Mouse (Mus musculus) macrophage (primary cell): ENCODE measurements around the gene Bicd2. TPM values are rescaled to one million over a fixed set of nuclear protein-coding genes. Genes with fewer than 3 reads are reported as not detected.
A peak's percentile ranks its signal among the peaks of the same experiment; 100 is the strongest.

ENCODE experiments used
- H3K27ac ChIP-seq: fragments of 350-480 bp; formaldehyde crosslinking; 2 replicates; pipeline ENCODE4 v1.9.0; 2021
- H3K36me3 ChIP-seq: fragments of 350-480 bp; formaldehyde crosslinking; 2 replicates; pipeline ENCODE4 v1.9.0; 2021; ENCODE audit errors: inconsistent target
- H3K4me3 ChIP-seq: fragments of 350-480 bp; formaldehyde crosslinking; 2 replicates; pipeline ENCODE4 v1.9.0; 2021; ENCODE audit errors: inconsistent target
- H3K79me2 ChIP-seq: fragments of 350-480 bp; formaldehyde crosslinking; 2 replicates; pipeline ENCODE4 v1.9.0; 2021; ENCODE audit errors: inconsistent target
- WGBS: methylation state at CpG from one replicate; pipeline ENCODE4 v1.1.7; 2026; ENCODE audit warnings: inconsistent platforms; ENCODE audit not compliant: missing documents; 5-methylcytosine and 5-hydroxymethylcytosine counted together
- polyA plus RNA-seq: library from polyadenylated mRNA; stranded (reverse); fragments of 250-400 nt; gene quantifications from 3 replicates; pipeline ENCODE4 v1.2.4, GENCODE M21; 2018; ENCODE audit warnings: inconsistent platforms

The Bicd2 gene
- polyA plus RNA-seq, 1 experiment from 2014 or later, result 30.4 TPM

GRCm38 (mm10) chr13:49317508-49317907 is 23.9 kb upstream of the Bicd2 start:
- Histone ChIP-seq H3K36me3 (no peaks in the 10 kb centered on the region), H3K27ac (no peak overlapping the region), H3K79me2 (no peaks in the 10 kb centered on the region), H3K4me3 (no peak overlapping the region)
- 92% methylated on average over 6 of the region's 6 CpGs for WGBS

- Histone ChIP-seq H3K4me3 (no peak overlapping the region), H3K79me2 (no peaks in the 10 kb centered on the region), H3K27ac (no peak overlapping the region), H3K36me3 (no peaks in the 10 kb centered on the region)
- WGBS, result 93% methylated on average over 7 of the region's 7 CpGs
Observed at GRCm38 (mm10) chr13:49317914-49318313, 23.5 kb upstream of the Bicd2 start.

- no peaks in the 10 kb centered on the region for H3K79me2 ChIP-seq
- H3K36me3 ChIP-seq, result no peaks in the 10 kb centered on the region
- WGBS, result 69% methylated on average over 6 of the region's 10 CpGs
- no peak within 1 kb of the TSS for H3K4me3 ChIP-seq
- H3K27ac ChIP-seq, result peak within 1 kb of the TSS; percentile 90
Observed at GRCm38 (mm10) chr13:49320040-49320439, 21.3 kb upstream of the Bicd2 start, which contains the start of gene Fgd3. TSS of gene Fgd3 (minus strand) at chr13:49320311.

GRCm38 (mm10) chr13:49320514-49320913 is 20.9 kb upstream of the Bicd2 start:
- Histone ChIP-seq H3K79me2 (no peaks in the 10 kb centered on the region), H3K36me3 (no peaks in the 10 kb centered on the region), H3K27ac (no peak overlapping the region), H3K4me3 (no peak overlapping the region)
- 100% methylated on average over 1 of the region's 1 CpGs for WGBS

GRCm38 (mm10) chr13:49321452-49321851 is 19.9 kb upstream of the Bicd2 start:
- H3K27ac ChIP-seq, result peak overlapping the region; percentile 90
- H3K4me3 ChIP-seq, result no peak overlapping the region
- 7% methylated on average over 3 of the region's 3 CpGs for WGBS
- no peaks in the 10 kb centered on the region for H3K36me3 ChIP-seq
- H3K79me2 ChIP-seq, result no peaks in the 10 kb centered on the region

- Histone ChIP-seq H3K79me2 (no peaks in the 10 kb centered on the region), H3K27ac (peak overlapping the region; percentile 90), H3K4me3 (no peak overlapping the region), H3K36me3 (no peaks in the 10 kb centered on the region)
- WGBS, result 20% methylated on average over 5 of the region's 5 CpGs
Observed at GRCm38 (mm10) chr13:49322169-49322568, 19.2 kb upstream of the Bicd2 start.

- Histone ChIP-seq H3K27ac (peak overlapping the region; percentile 90), H3K36me3 (no peaks in the 10 kb centered on the region)
- WGBS, result 87% methylated on average over 5 of the region's 5 CpGs
Observed at GRCm38 (mm10) chr13:49322739-49323138, 18.6 kb upstream of the Bicd2 start.

GRCm38 (mm10) chr13:49324871-49325270 is 16.5 kb upstream of the Bicd2 start:
- no peaks in the 10 kb centered on the region for H3K79me2 ChIP-seq
- no peak overlapping the region for H3K4me3 ChIP-seq
- no peaks in the 10 kb centered on the region for H3K36me3 ChIP-seq
- H3K27ac ChIP-seq, result peak overlapping the region; percentile 90
- 93% methylated on average over 5 of the region's 5 CpGs for WGBS

More at GRCm38 (mm10) chr13:49322739-49323138, 18.6 kb upstream of the Bicd2 start:
- H3K4me3 ChIP-seq, result no peak overlapping the region
- H3K79me2 ChIP-seq, result no peaks in the 10 kb centered on the region

- no peaks in the 10 kb centered on the region for H3K36me3 ChIP-seq
- no peak overlapping the region for H3K4me3 ChIP-seq
- 30% methylated on average over 6 of the region's 6 CpGs for WGBS
- H3K79me2 ChIP-seq, result no peaks in the 10 kb centered on the region
- H3K27ac ChIP-seq, result peak overlapping the region; percentile 21; the same call in 1 of the 2 replicates
Observed at GRCm38 (mm10) chr13:49326246-49327206, 14.9 kb upstream of the Bicd2 start.

GRCm38 (mm10) chr13:49328101-49328500 is 13.3 kb upstream of the Bicd2 start:
- H3K4me3 ChIP-seq, result no peak overlapping the region
- H3K79me2 ChIP-seq, result no peaks in the 10 kb centered on the region
- no peaks in the 10 kb centered on the region for H3K36me3 ChIP-seq
- no peak overlapping the region for H3K27ac ChIP-seq
- WGBS, result 92% methylated on average over 4 of the region's 4 CpGs

GRCm38 (mm10) chr13:49333250-49333649 is 8.1 kb upstream of the Bicd2 start:
- no peaks in the 10 kb centered on the region for H3K79me2 ChIP-seq
- no peak overlapping the region for H3K27ac ChIP-seq
- 100% methylated on average over 2 of the region's 2 CpGs for WGBS
- H3K4me3 ChIP-seq, result no peak overlapping the region
- no peaks in the 10 kb centered on the region for H3K36me3 ChIP-seq

GRCm38 (mm10) chr13:49335077-49335982 is 6.1 kb upstream of the Bicd2 start:
- 95% methylated on average over 11 of the region's 12 CpGs for WGBS
- H3K4me3 ChIP-seq, result no peak overlapping the region
- no peak overlapping the region for H3K27ac ChIP-seq
- H3K79me2 ChIP-seq, result no peaks in the 10 kb centered on the region
- no peaks in the 10 kb centered on the region for H3K36me3 ChIP-seq

- Histone ChIP-seq H3K36me3 (no peaks in the 10 kb centered on the region), H3K4me3 (no peak overlapping the region), H3K27ac (no peak overlapping the region), H3K79me2 (peaks cover 25% of the 10 kb centered on the region)
- WGBS, result 86% methylated on average over 7 of the region's 7 CpGs
Observed at GRCm38 (mm10) chr13:49338893-49339546, 2.4 kb upstream of the Bicd2 start.
